Mouse (Mus musculus) cortical plate, adult 2 months (tissue): ENCODE data around the gene Arhgap9. TPM values are rescaled to one million over a fixed set of nuclear protein-coding genes. Genes with fewer than 3 reads are reported as not detected.

ENCODE experiments used
- H3K27ac ChIP-seq: fragments of 200-500 bp; 2 replicates; pipeline ENCODE4 v1.5.1; 2012; ENCODE audit warnings: low read length, control low read depth, inconsistent platforms; ENCODE audit not compliant: insufficient read depth
- H3K4me1 ChIP-seq: fragments of 200-500 bp; 2 replicates; pipeline ENCODE4 v1.6.1; 2011; ENCODE audit warnings: low read length; ENCODE audit not compliant: control insufficient read depth, insufficient read depth
- H3K4me3 ChIP-seq: fragments of 200-500 bp; 2 replicates; pipeline ENCODE4 v1.5.1; 2011; ENCODE audit warnings: mild to moderate bottlenecking, low read length, control low read depth; ENCODE audit not compliant: insufficient read depth
- CTCF ChIP-seq: fragments of 200-500 bp; IDR thresholded peaks from 2 replicates; pipeline ENCODE4 v1.5.1; 2011; ENCODE audit warnings: mild to moderate bottlenecking, control low read depth, low read length; ENCODE audit not compliant: insufficient read depth; ENCODE audit errors: extremely low read depth
- POLR2A ChIP-seq: fragments of 200-500 bp; IDR thresholded peaks from 2 replicates; pipeline ENCODE4 v1.6.1; 2011; ENCODE audit warnings: mild to moderate bottlenecking, low read length, control low read depth; ENCODE audit not compliant: insufficient read depth; ENCODE audit errors: extremely low read depth
- polyA plus RNA-seq: library from polyadenylated mRNA; depleted of rRNA; stranded (reverse); fragments of >200 nt; gene quantifications from 2 replicates; pipeline ENCODE4 v1.2.3, GENCODE M21; 2012; rRNA removed

Gene Arhgap9
- polyA plus RNA-seq, 1 experiment = 1.4 TPM

DNA sequence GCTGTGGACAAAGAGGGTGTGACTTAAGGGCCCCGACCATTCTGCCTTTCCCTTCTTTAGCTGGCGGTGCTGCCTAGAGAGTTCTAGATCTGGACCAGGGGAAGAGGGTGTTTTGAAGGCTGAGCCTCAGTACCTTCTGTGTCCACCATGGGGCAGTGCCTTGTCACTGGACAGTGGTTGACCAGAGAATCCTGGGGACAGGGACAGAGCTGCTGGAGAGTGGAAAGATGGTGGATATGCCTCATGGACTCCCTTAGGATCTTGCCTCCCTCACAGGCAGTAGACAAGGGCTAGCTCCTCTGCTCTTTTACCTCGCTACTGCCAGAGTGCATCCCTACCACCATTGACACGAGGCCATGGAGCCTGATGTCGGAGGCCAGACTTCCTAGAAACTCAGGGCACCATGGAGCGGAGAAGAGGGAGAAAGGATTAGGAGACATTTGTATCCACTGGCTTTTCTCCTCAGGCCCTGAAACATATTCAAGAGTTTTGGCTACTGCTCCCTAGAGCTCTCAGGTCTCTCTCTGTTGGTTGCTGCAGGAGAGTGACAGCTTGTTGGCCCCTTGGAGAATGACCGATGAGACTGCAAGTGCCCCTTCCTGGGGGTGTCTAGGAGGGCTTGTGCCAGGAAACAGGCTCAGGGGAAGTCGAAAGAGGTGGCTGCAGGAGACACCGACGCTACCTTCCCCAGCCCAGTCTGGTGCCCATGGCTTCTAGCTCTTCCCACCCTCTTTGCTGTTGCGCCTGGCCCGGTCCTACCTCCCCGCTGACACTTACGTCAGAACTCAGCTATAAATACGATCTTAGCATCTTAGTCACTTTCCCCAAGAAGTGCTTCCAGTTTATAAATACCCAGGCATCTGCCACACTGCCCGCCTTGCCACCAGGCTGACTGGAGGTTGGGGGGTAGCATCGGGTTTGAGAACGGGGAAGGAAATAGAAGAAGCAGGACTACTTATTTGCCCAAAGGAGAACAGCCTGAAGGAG is 32.4 kb downstream of the Arhgap9 start, which contains the start of gene Inhbe:
Gene Inhbe (minus strand): TSS at position 503 of the 987 bp plus-strand sequence.
- H3K4me1 ChIP-seq = peaks cover 8% of the 10 kb centered on the region
- TF ChIP-seq CTCF (peak; percentile 40; the same call in 1 of the 2 replicates), POLR2A (peak; percentile 85)
- H3K4me3 ChIP-seq = no peak within 1 kb of the TSS
- peak within 1 kb of the TSS; percentile 90 for H3K27ac ChIP-seq

DNA sequence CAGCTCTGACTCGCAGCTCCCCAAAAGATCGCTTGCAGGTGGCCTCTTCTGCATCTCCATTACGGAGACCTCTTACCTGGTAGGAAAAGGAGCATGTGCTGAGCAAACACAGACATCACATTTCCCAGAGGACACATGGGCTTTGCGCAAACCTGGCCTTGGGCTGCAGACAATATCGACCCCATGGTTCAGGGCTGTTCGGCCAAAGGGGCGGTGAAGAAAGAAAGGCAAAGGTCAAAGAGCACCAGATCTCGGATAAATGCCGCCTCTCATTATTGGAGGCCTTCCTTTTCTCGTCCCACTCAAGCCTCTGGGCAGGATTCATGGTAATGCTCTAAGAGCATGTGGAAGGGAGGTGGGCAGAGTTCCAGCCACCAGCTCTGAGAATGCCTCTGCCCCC is 33.6 kb downstream of the Arhgap9 start:
- Histone ChIP-seq H3K27ac (peak overlapping the region; percentile 90), H3K4me1 (peaks cover 8% of the 10 kb centered on the region), H3K4me3 (no peak overlapping the region)
- TF ChIP-seq POLR2A = no peak
- no peak for TF ChIP-seq CTCF

DNA sequence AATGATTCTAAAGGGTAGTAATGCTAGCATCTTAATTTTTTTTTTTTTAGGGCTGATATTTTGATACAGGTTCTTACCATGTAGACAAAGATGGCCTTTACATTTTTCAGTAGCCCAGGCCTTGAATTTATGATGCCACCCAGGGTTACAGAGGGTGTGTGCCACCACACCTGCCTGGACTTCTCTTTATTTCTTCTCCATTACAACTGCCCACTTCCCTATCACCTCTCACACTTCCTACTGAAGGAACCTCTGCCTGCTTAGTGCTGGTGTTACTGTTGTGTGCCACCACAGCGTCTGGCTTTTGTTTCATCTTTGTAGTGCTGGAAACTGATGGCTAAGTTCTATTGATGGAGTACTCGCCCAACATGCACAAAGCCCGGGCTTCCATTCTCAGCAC is 39.0 kb downstream of the Arhgap9 start:
- no peak overlapping the region for H3K4me3 ChIP-seq
- no peak overlapping the region for H3K27ac ChIP-seq
- H3K4me1 ChIP-seq = peaks cover 2% of the 10 kb centered on the region; the same call in 1 of the 2 replicates
- TF ChIP-seq POLR2A = no peak

DNA sequence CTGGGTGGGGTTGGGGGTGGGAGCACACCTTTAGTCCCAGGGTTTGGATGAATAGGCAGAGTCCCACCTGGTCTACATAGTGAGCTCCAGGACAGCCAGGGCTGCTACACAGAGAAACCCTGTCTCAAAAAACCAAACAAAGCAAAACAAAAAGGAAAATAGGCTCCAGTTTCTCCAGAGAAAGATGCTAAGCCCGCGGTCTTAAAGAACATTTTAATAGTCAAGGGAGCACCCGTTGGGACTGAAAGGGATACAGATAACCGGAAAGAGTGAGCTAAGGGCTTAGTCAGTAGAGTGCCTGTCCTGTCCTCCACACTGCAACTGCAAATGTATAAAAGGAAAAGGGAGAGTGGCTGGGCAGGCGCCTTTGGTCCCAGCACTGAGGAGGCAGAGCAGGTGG is 45.4 kb downstream of the Arhgap9 start:
- Histone ChIP-seq H3K27ac (no peak overlapping the region), H3K4me3 (no peak overlapping the region), H3K4me1 (peaks cover 2% of the 10 kb centered on the region; the same call in 1 of the 2 replicates)
- TF ChIP-seq POLR2A (no peak), CTCF (no peak)

DNA sequence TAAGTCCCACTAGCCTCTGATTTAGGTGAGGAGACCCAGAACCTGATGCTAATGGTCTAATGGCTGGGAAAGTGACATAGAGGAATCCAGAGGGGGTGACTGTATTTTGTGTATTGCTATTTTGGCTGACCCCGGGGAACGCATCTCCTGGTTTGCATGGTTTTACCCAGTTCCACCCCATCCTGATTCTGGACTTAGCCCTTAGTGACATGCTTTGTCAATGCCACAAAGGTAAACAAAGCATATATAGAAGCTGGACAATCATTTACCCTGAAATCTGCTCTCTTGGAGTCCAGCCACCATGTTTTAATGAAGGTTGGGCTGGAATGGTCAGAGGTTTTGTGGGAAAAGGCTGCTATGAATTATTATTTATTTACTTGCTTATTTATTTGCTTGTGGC is 46.5 kb downstream of the Arhgap9 start:
- TF ChIP-seq CTCF (no peak), POLR2A (no peak)
- Histone ChIP-seq H3K4me3 (no peak overlapping the region), H3K4me1 (peaks cover 2% of the 10 kb centered on the region; the same call in 1 of the 2 replicates), H3K27ac (no peak overlapping the region)

DNA sequence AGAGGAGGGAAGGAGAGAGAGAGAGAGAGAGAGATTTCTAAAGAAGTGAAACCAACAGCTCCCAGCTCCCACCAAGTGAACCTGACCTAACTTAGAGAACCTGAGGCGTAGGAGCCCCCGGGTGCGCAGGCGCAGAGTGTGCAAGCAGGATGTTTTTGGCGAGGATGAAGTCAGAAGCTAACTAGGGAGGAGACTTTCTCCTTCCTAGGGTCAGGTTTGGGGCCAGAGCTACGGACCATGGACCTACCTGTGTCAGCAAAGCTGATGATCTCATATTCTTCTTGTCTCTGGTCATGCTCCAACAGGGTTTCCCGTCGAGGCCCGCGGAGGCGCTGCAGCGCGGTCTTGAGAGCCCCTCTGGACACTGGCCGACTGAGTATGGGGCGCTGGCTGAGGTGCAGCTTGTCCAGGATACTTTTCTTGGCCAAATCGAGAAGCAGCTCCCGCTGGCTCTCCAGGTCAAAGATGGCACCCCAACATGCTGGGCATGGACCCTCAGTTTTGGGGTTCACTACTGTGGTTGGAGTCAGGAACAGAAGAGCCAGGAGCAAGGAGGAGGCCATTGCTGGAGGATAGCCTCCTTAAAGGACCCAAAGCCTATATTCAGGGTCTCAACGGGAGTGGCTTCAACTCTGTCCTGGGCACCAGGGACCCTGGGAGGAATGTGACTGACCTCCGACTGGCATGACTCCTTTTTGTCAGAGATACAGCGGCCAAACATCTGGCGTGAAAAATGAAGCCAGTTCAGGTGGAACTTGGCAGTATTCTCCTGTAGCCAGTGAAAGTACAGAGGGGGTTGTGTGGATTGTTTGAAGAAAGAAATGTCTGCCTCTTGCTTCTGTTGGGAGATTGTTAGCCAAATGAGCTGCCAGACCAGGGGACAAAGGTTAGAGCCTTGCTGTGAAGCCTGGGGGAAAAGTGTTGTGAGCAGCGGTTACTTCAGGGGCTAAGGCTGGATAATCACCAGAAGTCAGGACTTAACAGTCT is 48.4 kb downstream of the Arhgap9 start, which contains the start of gene Inhbc:
Gene Inhbc (minus strand): TSS at position 598 of the 987 bp plus-strand sequence.
- TF ChIP-seq POLR2A (no peak), CTCF (no peak)
- no peak within 1 kb of the TSS for H3K27ac ChIP-seq
- peaks cover 2% of the 10 kb centered on the region; the same call in 1 of the 2 replicates for H3K4me1 ChIP-seq
- no peak within 1 kb of the TSS for H3K4me3 ChIP-seq

DNA sequence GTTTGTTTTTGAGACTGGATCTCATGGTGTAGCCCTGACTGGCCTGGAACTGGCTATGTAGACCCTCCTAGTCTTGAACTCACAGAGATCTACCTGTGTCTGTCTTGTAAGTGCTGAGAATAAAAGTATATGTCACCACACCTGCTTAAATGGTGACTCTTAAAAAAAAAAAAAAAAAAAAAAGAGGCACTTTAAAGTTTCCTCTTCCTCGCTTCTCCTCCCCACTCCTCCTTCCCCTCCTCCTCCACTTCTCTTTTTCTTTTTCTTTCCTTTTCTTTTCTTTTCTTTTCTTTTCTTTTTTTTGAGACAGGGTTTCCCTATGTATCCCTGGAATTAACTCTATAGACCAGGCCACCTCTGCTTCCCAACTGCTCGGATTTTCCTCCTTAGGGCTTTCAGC is 49.3 kb downstream of the Arhgap9 start:
- TF ChIP-seq POLR2A = no peak
- no peak for TF ChIP-seq CTCF
- Histone ChIP-seq H3K27ac (no peak overlapping the region), H3K4me3 (no peak overlapping the region), H3K4me1 (peaks cover 2% of the 10 kb centered on the region; the same call in 1 of the 2 replicates)

DNA sequence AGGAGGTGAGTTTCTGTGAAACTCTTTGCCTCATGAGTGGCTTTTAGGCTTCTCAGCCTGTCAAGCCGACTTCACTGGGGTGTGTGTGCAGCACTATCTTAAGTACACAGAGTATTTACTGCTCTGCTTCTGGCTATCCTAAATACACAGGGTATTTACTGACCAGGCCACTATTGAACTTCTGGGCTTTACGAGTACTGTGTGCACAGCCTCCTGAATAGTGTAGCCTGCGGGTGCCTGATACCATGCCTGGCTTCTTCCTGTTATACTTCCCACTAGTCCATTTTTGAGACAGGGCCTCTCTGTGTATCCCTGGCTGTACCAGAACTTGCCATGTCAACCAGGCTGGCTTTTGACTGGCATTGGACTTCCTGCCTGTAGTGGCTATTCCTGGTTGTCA is 55.9 kb downstream of the Arhgap9 start:
- Histone ChIP-seq H3K4me1 (peaks cover 3% of the 10 kb centered on the region; the same call in 1 of the 2 replicates), H3K27ac (no peak overlapping the region), H3K4me3 (no peak overlapping the region)
- TF ChIP-seq CTCF (no peak), POLR2A (no peak)

Other genes with a start within 250 kb of the Arhgap9 start
- gene Agap2, start 246.7 kb upstream of the Arhgap9 start, polyA plus RNA-seq = 383 and 414 TPM in 2 replicates
- gene Os9, start 200.8 kb upstream of the Arhgap9 start, polyA plus RNA-seq = 106 TPM in 2 replicates
- gene B4galnt1, start 156.7 kb upstream of the Arhgap9 start, polyA plus RNA-seq = 127 and 129 TPM in 2 replicates
- 8.7 TPM in 2 replicates for gene Slc26a10, start 141.3 kb upstream of the Arhgap9 start, polyA plus RNA-seq
- gene Arhgef25, start 131.9 kb upstream of the Arhgap9 start, polyA plus RNA-seq = 225 and 288 TPM in 2 replicates
- 371 and 407 TPM in 2 replicates for gene Dtx3, start 126.2 kb upstream of the Arhgap9 start, polyA plus RNA-seq
- 116 and 117 TPM in 2 replicates for gene Pip4k2c, start 110.4 kb upstream of the Arhgap9 start, polyA plus RNA-seq
- gene Kif5a, start 58.6 kb upstream of the Arhgap9 start, polyA plus RNA-seq = 1,251 and 1,302 TPM in 2 replicates
- 304 and 309 TPM in 2 replicates for gene Dctn2, start 55.6 kb upstream of the Arhgap9 start, polyA plus RNA-seq
- gene Mbd6, start 32.9 kb upstream of the Arhgap9 start, polyA plus RNA-seq = 35.1 TPM in 2 replicates
- 71.6 and 75.6 TPM in 2 replicates for gene Mars, start 10.2 kb upstream of the Arhgap9 start, polyA plus RNA-seq
- 2.3 and 2.6 TPM in 2 replicates for gene Gli1, start 20.0 kb downstream of the Arhgap9 start, polyA plus RNA-seq
- gene Inhbe, start 32.4 kb downstream of the Arhgap9 start, polyA plus RNA-seq = 0.10 and 0.19 TPM in 2 replicates
- not detected in 2 replicates for gene Inhbc, start 48.5 kb downstream of the Arhgap9 start, polyA plus RNA-seq
- 185 and 201 TPM in 2 replicates for gene R3hdm2, start 58.4 kb downstream of the Arhgap9 start, polyA plus RNA-seq
- 9.5 and 10.6 TPM in 2 replicates for gene Stac3, start 179.7 kb downstream of the Arhgap9 start, polyA plus RNA-seq
- gene Ndufa4l2, start 193.0 kb downstream of the Arhgap9 start, polyA plus RNA-seq = 10.0 and 10.6 TPM in 2 replicates
- 38.6 and 39.7 TPM in 2 replicates for gene Shmt2, start 200.5 kb downstream of the Arhgap9 start, polyA plus RNA-seq
- 3.0 and 3.8 TPM in 2 replicates for gene Nxph4, start 212.6 kb downstream of the Arhgap9 start, polyA plus RNA-seq